Mouse (Mus musculus): ENCODE measurements around the gene Scube1. TPM values are rescaled to one million over a fixed set of nuclear protein-coding genes. Genes with fewer than 3 reads are reported as not detected.

Scube1 gene
- total and polyA plus RNA-seq, 3 experiments, result not detected

GRCm38 (mm10) chr15:83582931-83583330 lies 141.9 kb downstream of the Scube1 start:
- TF ChIP-seq MAZ (IDR thresholded peaks at IDR 0.05; ENCODE audit: low read depth, low read length) (no peak), ZNF384 (IDR thresholded peaks at IDR 0.05; ENCODE audit: low read depth, low read length) (no peak), RCOR1 (IDR thresholded peaks at IDR 0.05; ENCODE audit: low read depth, low read length) (no peak), ZKSCAN1 (IDR thresholded peaks at IDR 0.05; ENCODE audit: low read depth, low read length) (no peak), POLR2AphosphoS5 (IDR thresholded peaks at IDR 0.05; ENCODE audit: borderline replicate concordance, low read depth, low read length) (no peak), SIN3A (IDR thresholded peaks at IDR 0.05; ENCODE audit: low read length) (no peak), TCF12 (IDR thresholded peaks at IDR 0.05; ENCODE audit: low read depth, low read length) (no peak), NELFE (IDR thresholded peaks at IDR 0.05; ENCODE audit: low read depth, low read length) (no peak)
- peaks cover 0 to 7% of the 10 kb centered on the region in 2 experiments; a peak in 3 of 4 replicates for H3K4me1 ChIP-seq (ENCODE audit: control insufficient read depth in 1 of 2, insufficient read depth in 2 of 2, low read length in 2 of 2)
- no peak for DNase-seq (ENCODE audit: low read depth, low spot score)
- no peak overlapping the region for H3K4me3 ChIP-seq (ENCODE audit: control insufficient read depth in 1 of 2, insufficient read depth in 1 of 2, low read depth in 2 of 2, low read length in 2 of 2)
- no peaks in the 10 kb centered on the region for H3K27me3 ChIP-seq (ENCODE audit: control insufficient read depth in 1 of 2, insufficient read depth in 2 of 2, low read length in 2 of 2)
- no peaks in the 10 kb centered on the region for H3K79me2 ChIP-seq (ENCODE audit: control insufficient read depth, insufficient read depth, low read length, poor library complexity)
- H3K9ac ChIP-seq (ENCODE audit: control insufficient read depth, low read depth, low read length, poor library complexity, severe bottlenecking), result no peak overlapping the region
- no peaks in the 10 kb centered on the region for H3K9me3 ChIP-seq (replicated peaks; ENCODE audit: insufficient read depth, low read length)
- peaks cover 6 to 10% of the 10 kb centered on the region in 2 experiments for H3K36me3 ChIP-seq (ENCODE audit: control insufficient read depth in 1 of 2, insufficient read depth in 2 of 2, low read length in 2 of 2)
- H3K27ac ChIP-seq (ENCODE audit: control insufficient read depth, low read depth, low read length), result no peak overlapping the region

GRCm38 (mm10) chr15:83576651-83577050 lies 148.2 kb downstream of the Scube1 start:
- Histone ChIP-seq H3K4me3 (ENCODE audit: control insufficient read depth in 1 of 2, insufficient read depth in 1 of 2, low read depth in 2 of 2, low read length in 2 of 2) (no peak overlapping the region), H3K27me3 (ENCODE audit: control insufficient read depth in 1 of 2, insufficient read depth in 2 of 2, low read length in 2 of 2) (no peaks in the 10 kb centered on the region), H3K79me2 (ENCODE audit: control insufficient read depth, insufficient read depth, low read length, poor library complexity) (no peaks in the 10 kb centered on the region), H3K36me3 (ENCODE audit: control insufficient read depth in 1 of 2, insufficient read depth in 2 of 2, low read length in 2 of 2) (peaks cover 0 to 2% of the 10 kb centered on the region in 2 experiments; a peak in 1 of 4 replicates), H3K27ac (ENCODE audit: control insufficient read depth, low read depth, low read length) (no peak overlapping the region), H3K4me1 (ENCODE audit: control insufficient read depth in 1 of 2, insufficient read depth in 2 of 2, low read length in 2 of 2) (no peaks in the 10 kb centered on the region), H3K9ac (ENCODE audit: control insufficient read depth, low read depth, low read length, poor library complexity, severe bottlenecking) (no peak overlapping the region), H3K9me3 (replicated peaks; ENCODE audit: insufficient read depth, low read length) (no peaks in the 10 kb centered on the region)
- no peak for TF ChIP-seq ETS1 (IDR thresholded peaks at IDR 0.05; ENCODE audit: low read depth, low read length)
- TF ChIP-seq CHD1 (IDR thresholded peaks at IDR 0.05; ENCODE audit: low read depth, low read length), result no peak
- no peak for TF ChIP-seq MYB (IDR thresholded peaks at IDR 0.05; ENCODE audit: low read depth, low read length)
- no peak for TF ChIP-seq ZKSCAN1 (IDR thresholded peaks at IDR 0.05; ENCODE audit: low read depth, low read length)
- no peak for TF ChIP-seq SMC3 (IDR thresholded peaks at IDR 0.05; ENCODE audit: low read depth, low read length)
- TF ChIP-seq UBTF (IDR thresholded peaks at IDR 0.05; ENCODE audit: borderline replicate concordance, insufficient read depth, low read depth, low read length), result no peak
- TF ChIP-seq MXI1 (IDR thresholded peaks at IDR 0.05; ENCODE audit: low read depth, low read length), result no peak
- no peak for TF ChIP-seq TAL1 (IDR thresholded peaks at IDR 0.05; ENCODE audit: low read length)
- no peak for TF ChIP-seq TCF12 (IDR thresholded peaks at IDR 0.05; ENCODE audit: low read depth, low read length)
- no peak for DNase-seq (ENCODE audit: low read depth, low spot score)

GRCm38 (mm10) chr15:83575543-83575942 lies 149.3 kb downstream of the Scube1 start:
- no peaks in the 10 kb centered on the region for H3K27me3 ChIP-seq (ENCODE audit: control insufficient read depth in 1 of 2, insufficient read depth in 2 of 2, low read length in 2 of 2)
- H3K9me3 ChIP-seq (replicated peaks; ENCODE audit: insufficient read depth, low read length), result no peaks in the 10 kb centered on the region
- TF ChIP-seq GATA1 (IDR thresholded peaks at IDR 0.05; ENCODE audit: low read depth, low read length) (no peak), KAT2A (conservative IDR thresholded peaks at IDR 0.05; ENCODE audit: low read depth, low read length) (no peak)
- H3K36me3 ChIP-seq (ENCODE audit: control insufficient read depth in 1 of 2, insufficient read depth in 2 of 2, low read length in 2 of 2), result peaks cover 0 to 2% of the 10 kb centered on the region in 2 experiments; a peak in 1 of 4 replicates
- no peaks in the 10 kb centered on the region for H3K4me1 ChIP-seq (ENCODE audit: control insufficient read depth in 1 of 2, insufficient read depth in 2 of 2, low read length in 2 of 2)
- H3K9ac ChIP-seq (ENCODE audit: control insufficient read depth, low read depth, low read length, poor library complexity, severe bottlenecking), result no peak overlapping the region
- no peak overlapping the region for H3K27ac ChIP-seq (ENCODE audit: control insufficient read depth, low read depth, low read length)
- H3K4me3 ChIP-seq (ENCODE audit: control insufficient read depth in 1 of 2, insufficient read depth in 1 of 2, low read depth in 2 of 2, low read length in 2 of 2), result no peak overlapping the region
- no peaks in the 10 kb centered on the region for H3K79me2 ChIP-seq (ENCODE audit: control insufficient read depth, insufficient read depth, low read length, poor library complexity)
- DNase-seq (ENCODE audit: low read depth, low spot score), result no peak
